Mouse (Mus musculus): ENCODE measurements around the gene Fignl1. TPM values are rescaled to one million over a fixed set of nuclear protein-coding genes. Genes with fewer than 3 reads are reported as not detected.

The Fignl1 gene
- polyA plus RNA-seq, 1 experiment = 3.8 TPM

DNA sequence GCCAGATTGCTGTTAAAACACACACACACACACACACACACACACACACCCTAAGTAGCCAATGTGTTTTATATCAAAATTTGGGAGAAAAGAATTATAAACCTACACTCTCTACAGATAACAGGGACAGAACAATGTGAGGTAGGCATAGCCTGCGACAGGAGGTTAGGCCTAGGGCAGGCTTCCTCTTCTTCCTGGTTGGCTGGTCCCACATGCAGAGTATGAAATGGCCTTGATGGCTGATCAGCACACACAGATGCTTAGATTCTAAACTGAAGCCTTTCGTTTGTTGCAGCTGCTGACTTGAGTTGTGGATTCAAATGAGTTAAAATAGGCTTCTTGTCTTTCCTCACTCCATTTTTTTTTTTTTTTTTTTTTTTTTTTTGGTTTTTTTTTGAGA is 31.0 kb downstream of the Fignl1 start:
- Histone ChIP-seq H3ac (ENCODE audit: control insufficient read depth, insufficient read length) (no peak overlapping the region), H3K4me3 (no peak overlapping the region), H3K79me2 (ENCODE audit: control insufficient read depth, insufficient read depth) (no peaks in the 10 kb centered on the region), H3K4me2 (ENCODE audit: low read depth) (no peak overlapping the region), H3K27me3 (ENCODE audit: control insufficient read depth, insufficient read depth, insufficient read length) (peaks cover 22% of the 10 kb centered on the region), H3K36me3 (ENCODE audit: control insufficient read depth, insufficient read depth) (no peaks in the 10 kb centered on the region)
- TF ChIP-seq E2F4 (IDR thresholded peaks at IDR 0.05; ENCODE audit: insufficient read depth) (no peak), CEBPB (IDR thresholded peaks at IDR 0.05; ENCODE audit: insufficient read depth, poor library complexity, severe bottlenecking) (no peak), MYOD1 (IDR thresholded peaks at IDR 0.05; ENCODE audit: control insufficient read depth in 1 of 3, insufficient read length in 2 of 3, low read depth in 2 of 3) (no peak), SRF (IDR thresholded peaks at IDR 0.05; ENCODE audit: control insufficient read depth, insufficient read length, low read depth) (no peak), POLR2A (IDR thresholded peaks at IDR 0.05; ENCODE audit: insufficient read length, low read depth) (no peak), USF1 (IDR thresholded peaks at IDR 0.05; ENCODE audit: low read depth) (no peak), POLR2AphosphoS2 (IDR thresholded peaks at IDR 0.05; ENCODE audit: insufficient read length, low read depth) (no peak), TCF12 (IDR thresholded peaks at IDR 0.05; ENCODE audit: insufficient read depth, poor library complexity, severe bottlenecking) (no peak), MYOG (IDR thresholded peaks at IDR 0.05; ENCODE audit: control insufficient read depth in 1 of 3, insufficient read depth in 1 of 3, insufficient read length in 2 of 3, low read depth in 2 of 3) (no peak), REST (IDR thresholded peaks at IDR 0.05; ENCODE audit: insufficient read depth, insufficient read length) (no peak), MAX (IDR thresholded peaks at IDR 0.05; ENCODE audit: low read depth) (no peak), TCF3 (IDR thresholded peaks at IDR 0.05; ENCODE audit: insufficient read length, low read depth) (no peak)

DNA sequence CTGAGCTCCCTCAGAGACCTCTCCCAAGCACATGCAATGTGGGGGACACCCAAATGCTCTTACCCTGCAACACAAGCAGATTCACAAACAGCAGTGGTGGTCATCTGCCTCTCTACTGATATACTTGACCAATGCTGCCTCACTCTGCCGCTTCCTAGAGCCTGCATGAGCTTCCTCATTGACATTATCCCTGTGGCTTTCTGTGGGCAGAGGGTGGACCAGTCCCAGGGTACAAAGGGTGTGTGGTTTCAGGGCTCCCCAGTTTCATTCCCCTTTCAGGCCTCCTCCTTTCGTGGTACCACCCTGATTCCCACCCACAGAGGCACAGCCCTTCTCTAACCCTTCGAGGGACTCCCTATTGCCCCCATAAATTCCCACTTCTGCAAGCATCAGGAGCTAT is 31.5 kb downstream of the Fignl1 start:
- H3K4me2 ChIP-seq (ENCODE audit: low read depth) = no peak overlapping the region
- TF ChIP-seq MYOD1 (IDR thresholded peaks at IDR 0.05; ENCODE audit: control insufficient read depth in 1 of 3, insufficient read length in 2 of 3, low read depth in 2 of 3) = no peak
- TF ChIP-seq REST (IDR thresholded peaks at IDR 0.05; ENCODE audit: insufficient read depth, insufficient read length) = no peak
- TF ChIP-seq MYOG (IDR thresholded peaks at IDR 0.05; ENCODE audit: control insufficient read depth in 1 of 3, insufficient read depth in 1 of 3, insufficient read length in 2 of 3, low read depth in 2 of 3) = no peak
- no peak for TF ChIP-seq E2F4 (IDR thresholded peaks at IDR 0.05; ENCODE audit: insufficient read depth)
- no peak for TF ChIP-seq TCF3 (IDR thresholded peaks at IDR 0.05; ENCODE audit: insufficient read length, low read depth)
- no peak for TF ChIP-seq CEBPB (IDR thresholded peaks at IDR 0.05; ENCODE audit: insufficient read depth, poor library complexity, severe bottlenecking)
- no peak for TF ChIP-seq MAX (IDR thresholded peaks at IDR 0.05; ENCODE audit: low read depth)
- TF ChIP-seq USF1 (IDR thresholded peaks at IDR 0.05; ENCODE audit: low read depth) = no peak
- no peak for TF ChIP-seq SRF (IDR thresholded peaks at IDR 0.05; ENCODE audit: control insufficient read depth, insufficient read length, low read depth)
- TF ChIP-seq POLR2AphosphoS2 (IDR thresholded peaks at IDR 0.05; ENCODE audit: insufficient read length, low read depth) = no peak
- TF ChIP-seq POLR2A (IDR thresholded peaks at IDR 0.05; ENCODE audit: insufficient read length, low read depth) = no peak
- TF ChIP-seq TCF12 (IDR thresholded peaks at IDR 0.05; ENCODE audit: insufficient read depth, poor library complexity, severe bottlenecking) = no peak
- no peak overlapping the region for H3K4me3 ChIP-seq
- H3ac ChIP-seq (ENCODE audit: control insufficient read depth, insufficient read length) = no peak overlapping the region
- no peaks in the 10 kb centered on the region for H3K79me2 ChIP-seq (ENCODE audit: control insufficient read depth, insufficient read depth)
- H3K36me3 ChIP-seq (ENCODE audit: control insufficient read depth, insufficient read depth) = no peaks in the 10 kb centered on the region
- H3K27me3 ChIP-seq (ENCODE audit: control insufficient read depth, insufficient read depth, insufficient read length) = peaks cover 22% of the 10 kb centered on the region

GRCm38 (mm10) chr11:11776822-11777174 is 32.0 kb downstream of the Fignl1 start:
- H3K79me2 ChIP-seq (ENCODE audit: control insufficient read depth, insufficient read depth) = no peaks in the 10 kb centered on the region
- H3K36me3 ChIP-seq (ENCODE audit: control insufficient read depth, insufficient read depth) = no peaks in the 10 kb centered on the region
- H3K27me3 ChIP-seq (ENCODE audit: control insufficient read depth, insufficient read depth, insufficient read length) = peaks cover 22% of the 10 kb centered on the region
- H3ac ChIP-seq (ENCODE audit: control insufficient read depth, insufficient read length) = no peak overlapping the region
- TF ChIP-seq MYOG (IDR thresholded peaks at IDR 0.05; ENCODE audit: control insufficient read depth in 1 of 3, insufficient read depth in 1 of 3, insufficient read length in 2 of 3, low read depth in 2 of 3) (no peak), CEBPB (IDR thresholded peaks at IDR 0.05; ENCODE audit: insufficient read depth, poor library complexity, severe bottlenecking) (no peak), TCF3 (IDR thresholded peaks at IDR 0.05; ENCODE audit: insufficient read length, low read depth) (no peak), POLR2AphosphoS2 (IDR thresholded peaks at IDR 0.05; ENCODE audit: insufficient read length, low read depth) (no peak), E2F4 (IDR thresholded peaks at IDR 0.05; ENCODE audit: insufficient read depth) (no peak), MYOD1 (IDR thresholded peaks at IDR 0.05; ENCODE audit: control insufficient read depth in 1 of 3, insufficient read length in 2 of 3, low read depth in 2 of 3) (no peak)
- no peak overlapping the region for H3K4me2 ChIP-seq (ENCODE audit: low read depth)
- no peak overlapping the region for H3K4me3 ChIP-seq

DNA sequence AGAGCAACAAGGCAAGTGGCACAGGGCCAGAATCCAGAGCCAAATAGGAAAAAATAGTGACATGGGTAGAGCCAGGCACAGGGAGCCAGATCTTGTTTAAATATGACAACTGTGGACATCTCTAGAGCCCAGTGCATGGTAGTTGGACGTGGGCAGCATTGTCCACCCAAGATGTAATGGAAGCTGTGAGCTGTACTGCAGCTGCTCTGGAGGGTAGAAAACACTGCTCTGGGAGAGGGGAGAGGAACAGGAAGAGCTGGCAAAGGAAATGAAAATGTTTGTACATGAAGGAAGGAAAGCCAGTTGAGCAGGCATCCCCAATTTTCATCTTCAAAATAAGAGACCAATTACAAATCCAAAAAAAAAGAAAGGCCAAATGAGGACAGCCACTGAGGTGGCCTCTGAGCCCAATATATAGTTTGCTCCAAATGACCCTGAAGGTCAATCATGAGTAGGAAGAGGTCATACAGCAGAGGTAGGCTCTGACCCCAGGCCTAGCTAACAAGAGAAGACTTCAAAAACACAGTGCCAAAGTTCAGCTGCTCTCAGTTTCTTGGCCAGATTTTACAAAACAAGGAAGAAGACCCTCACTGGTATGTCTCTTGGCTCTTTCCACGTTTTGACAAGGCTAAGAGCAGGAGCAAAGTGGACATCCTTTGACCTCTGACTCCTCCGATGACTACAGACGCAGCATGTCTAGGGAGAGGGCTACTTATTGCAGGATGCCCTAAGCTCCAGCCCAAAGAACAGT is 32.5 kb downstream of the Fignl1 start:
- no peak overlapping the region for H3K4me2 ChIP-seq (ENCODE audit: low read depth)
- no peaks in the 10 kb centered on the region for H3K36me3 ChIP-seq (ENCODE audit: control insufficient read depth, insufficient read depth)
- no peak overlapping the region for H3ac ChIP-seq (ENCODE audit: control insufficient read depth, insufficient read length)
- H3K4me3 ChIP-seq = no peak overlapping the region
- peaks cover 19% of the 10 kb centered on the region for H3K27me3 ChIP-seq (ENCODE audit: control insufficient read depth, insufficient read depth, insufficient read length)
- no peaks in the 10 kb centered on the region for H3K79me2 ChIP-seq (ENCODE audit: control insufficient read depth, insufficient read depth)
- no peak for TF ChIP-seq SRF (IDR thresholded peaks at IDR 0.05; ENCODE audit: control insufficient read depth, insufficient read length, low read depth)
- TF ChIP-seq REST (IDR thresholded peaks at IDR 0.05; ENCODE audit: insufficient read depth, insufficient read length) = no peak
- TF ChIP-seq CEBPB (IDR thresholded peaks at IDR 0.05; ENCODE audit: insufficient read depth, poor library complexity, severe bottlenecking) = no peak
- no peak for TF ChIP-seq MAX (IDR thresholded peaks at IDR 0.05; ENCODE audit: low read depth)
- TF ChIP-seq MYOG (IDR thresholded peaks at IDR 0.05; ENCODE audit: control insufficient read depth in 1 of 3, insufficient read depth in 1 of 3, insufficient read length in 2 of 3, low read depth in 2 of 3) = no peak
- no peak for TF ChIP-seq POLR2A (IDR thresholded peaks at IDR 0.05; ENCODE audit: insufficient read length, low read depth)
- TF ChIP-seq USF1 (IDR thresholded peaks at IDR 0.05; ENCODE audit: low read depth) = no peak
- no peak for TF ChIP-seq TCF12 (IDR thresholded peaks at IDR 0.05; ENCODE audit: insufficient read depth, poor library complexity, severe bottlenecking)
- no peak for TF ChIP-seq MYOD1 (IDR thresholded peaks at IDR 0.05; ENCODE audit: control insufficient read depth in 1 of 3, insufficient read length in 2 of 3, low read depth in 2 of 3)
- no peak for TF ChIP-seq TCF3 (IDR thresholded peaks at IDR 0.05; ENCODE audit: insufficient read length, low read depth)
- no peak for TF ChIP-seq E2F4 (IDR thresholded peaks at IDR 0.05; ENCODE audit: insufficient read depth)
- TF ChIP-seq POLR2AphosphoS2 (IDR thresholded peaks at IDR 0.05; ENCODE audit: insufficient read length, low read depth) = no peak

Measured in myocyte (in vitro differentiated cells).